Mouse (Mus musculus) limb, embryonic 11.5 days (tissue): Measurements from ENCODE around the gene Mc1r. TPM values are rescaled to one million over a fixed set of nuclear protein-coding genes. Genes with fewer than 3 reads are reported as not detected.
"Not testable (repeated sequence)": the region's sequence is repeated elsewhere in the genome, so short reads cannot be mapped to it uniquely, and the experiment has no call there.

Experiments used
- ATAC-seq: fragments of 200-750 bp; cut with Nextera tagmentation; 2 replicates; pipeline ENCODE4 v1.8.0; 2017; ENCODE audit warnings: low read depth; ENCODE audit not compliant: insufficient number of reproducible peaks, low FRiP score, low TSS enrichment
- DNase-seq: peaks from one replicate; pipeline ENCODE4 v3.0.0-alpha.2; 2015; ENCODE audit warnings: low spot score
- H3K27ac ChIP-seq: fragments of 300-500 bp; sonication (generic); replicated peaks from 2 replicates; pipeline ENCODE4 v1.5.1; 2014; ENCODE audit warnings: low read depth, mild to moderate bottlenecking, low read length
- H3K27me3 ChIP-seq: fragments of 300-500 bp; sonication (generic); 2 replicates; pipeline ENCODE4 v1.6.1; 2014; ENCODE audit warnings: mild to moderate bottlenecking, low read length, mixed read lengths; ENCODE audit not compliant: control insufficient read depth, insufficient read depth
- H3K36me3 ChIP-seq: fragments of 300-500 bp; sonication (generic); 2 replicates; pipeline ENCODE4 v1.6.1; 2014; ENCODE audit warnings: mild to moderate bottlenecking, low read length, moderate library complexity, mixed read lengths; ENCODE audit not compliant: control insufficient read depth, insufficient read depth
- H3K4me1 ChIP-seq: fragments of 300-500 bp; sonication (generic); 2 replicates; pipeline ENCODE4 v1.6.1; 2014; ENCODE audit warnings: low read length, mixed read lengths; ENCODE audit not compliant: control insufficient read depth, insufficient read depth
- H3K4me2 ChIP-seq: fragments of 300-500 bp; sonication (generic); 2 replicates; pipeline ENCODE4 v1.6.1; 2014; ENCODE audit warnings: low read depth, mild to moderate bottlenecking, moderate library complexity; ENCODE audit not compliant: severe bottlenecking
- H3K4me3 ChIP-seq: fragments of 300-500 bp; sonication (generic); 2 replicates; pipeline ENCODE4 v1.5.1; 2014; ENCODE audit warnings: low read depth, low read length
- H3K9ac ChIP-seq: fragments of 300-500 bp; sonication (generic); 2 replicates; pipeline ENCODE4 v1.6.1; 2014; ENCODE audit warnings: mild to moderate bottlenecking, low read length
- H3K9me3 ChIP-seq: fragments of 300-500 bp; sonication (generic); 2 replicates; pipeline ENCODE4 v1.6.1; 2016; ENCODE audit warnings: low read length; ENCODE audit not compliant: control insufficient read depth
- WGBS: fragments of 180-500 bp; shearing (Covaris S2); extraction: QIAGEN DNeasy Blood & Tissue Kit; methylation state at CpG from one replicate; pipeline ENCODE4 v1.1.7; 2014; 5-methylcytosine and 5-hydroxymethylcytosine counted together
- polyA plus RNA-seq: library from polyadenylated mRNA; unstranded; fragments of >200 nt; fragmentation: Nextera tagmentation; extraction: Ambion mirVana; gene quantifications from 2 replicates; pipeline ENCODE4 v1.2.1, GENCODE M21; 2014

The Mc1r gene
- polyA plus RNA-seq, 1 experiment from 2014 or later: not detected

DNA sequence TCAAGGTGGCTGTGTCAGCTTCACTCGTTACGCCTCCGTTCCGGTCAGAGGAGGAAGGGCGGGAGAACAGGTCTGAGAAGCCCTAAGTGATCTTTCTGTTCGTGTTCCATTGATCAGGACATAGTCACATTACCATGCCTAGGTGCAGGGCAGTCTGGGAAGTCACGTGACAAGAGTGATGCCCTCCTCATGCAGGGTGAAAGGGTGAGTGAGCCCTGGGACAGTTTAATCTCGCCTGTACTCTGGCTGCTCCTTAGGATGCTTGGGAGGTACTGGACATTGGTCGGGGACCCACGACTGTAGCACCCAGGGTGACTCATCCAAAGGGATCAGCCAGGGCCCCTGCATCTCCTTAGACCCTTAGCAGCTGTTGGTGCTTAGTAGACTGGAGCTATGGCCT lies 39.1 kb downstream of the Mc1r start:
- 84% methylated on average over 10 of the region's 10 CpGs for WGBS
- no peak for ATAC-seq
- Histone ChIP-seq H3K9ac (no peak overlapping the region), H3K9me3 (no peaks in the 10 kb centered on the region), H3K27ac (no peak overlapping the region), H3K36me3 (no peaks in the 10 kb centered on the region), H3K27me3 (no peaks in the 10 kb centered on the region), H3K4me1 (0 out of 2 replicates have a peak, but pooled peaks cover 2% of the 10 kb centered on the region), H3K4me2 (no peak overlapping the region), H3K4me3 (no peak overlapping the region)
- DNase-seq: no peak

DNA sequence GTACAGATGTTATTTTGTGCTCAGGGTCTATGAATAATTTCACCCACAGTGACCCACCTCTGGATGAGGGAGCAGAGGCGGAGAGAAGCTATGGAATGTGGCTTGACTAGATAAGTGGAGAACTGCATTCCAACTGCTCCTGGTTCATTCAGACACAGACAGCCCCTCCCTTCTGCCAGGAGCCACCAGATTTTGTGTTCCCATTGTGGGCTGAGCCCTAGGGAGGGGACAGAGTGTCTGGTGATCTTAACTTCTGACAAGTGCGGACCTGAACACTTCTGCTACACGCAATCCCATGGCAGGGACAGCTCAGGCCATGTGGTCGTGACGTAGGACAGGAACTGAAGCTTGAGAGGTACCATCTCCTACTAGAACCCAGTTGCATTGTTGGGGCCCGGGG lies 39.9 kb downstream of the Mc1r start:
- H3K27me3 ChIP-seq: no peaks in the 10 kb centered on the region
- H3K4me3 ChIP-seq: no peak overlapping the region
- H3K4me1 ChIP-seq: 0 out of 2 replicates have a peak, but pooled peaks cover 2% of the 10 kb centered on the region
- H3K9ac ChIP-seq: no peak overlapping the region
- no peak for ATAC-seq
- H3K36me3 ChIP-seq: no peaks in the 10 kb centered on the region
- WGBS: 86% methylated on average over 6 of the region's 6 CpGs
- H3K9me3 ChIP-seq: no peaks in the 10 kb centered on the region
- no peak for DNase-seq
- H3K4me2 ChIP-seq: no peak overlapping the region
- H3K27ac ChIP-seq: no peak overlapping the region

DNA sequence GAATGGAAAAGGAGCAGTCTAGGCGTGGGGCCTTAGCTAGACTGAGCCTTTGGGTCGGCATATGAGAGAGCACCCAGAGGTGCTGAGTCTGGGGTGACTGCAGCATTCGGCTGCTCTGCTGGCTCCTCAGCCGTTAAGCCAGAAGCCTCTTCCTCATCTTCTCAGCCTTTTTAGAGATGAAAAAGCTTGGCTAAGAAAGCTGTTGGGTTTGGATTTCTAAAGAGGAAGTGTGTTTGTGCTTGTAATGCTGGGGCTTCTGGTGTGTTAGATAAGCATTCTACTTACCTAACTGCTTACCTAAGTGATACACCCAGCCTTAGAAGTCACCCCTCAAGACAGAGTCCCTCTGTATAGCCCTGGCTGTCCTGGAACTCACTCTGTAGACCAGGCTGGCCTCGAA lies 43.9 kb downstream of the Mc1r start:
- Histone ChIP-seq H3K27ac (no peak overlapping the region), H3K27me3 (no peaks in the 10 kb centered on the region), H3K4me1 (no peaks in the 10 kb centered on the region), H3K4me2 (no peak overlapping the region), H3K36me3 (peaks cover 8% of the 10 kb centered on the region), H3K9me3 (no peaks in the 10 kb centered on the region), H3K4me3 (no peak overlapping the region), H3K9ac (no peak overlapping the region)
- DNase-seq: no peak
- ATAC-seq: no peak
- 92% methylated on average over 5 of the region's 5 CpGs for WGBS

DNA sequence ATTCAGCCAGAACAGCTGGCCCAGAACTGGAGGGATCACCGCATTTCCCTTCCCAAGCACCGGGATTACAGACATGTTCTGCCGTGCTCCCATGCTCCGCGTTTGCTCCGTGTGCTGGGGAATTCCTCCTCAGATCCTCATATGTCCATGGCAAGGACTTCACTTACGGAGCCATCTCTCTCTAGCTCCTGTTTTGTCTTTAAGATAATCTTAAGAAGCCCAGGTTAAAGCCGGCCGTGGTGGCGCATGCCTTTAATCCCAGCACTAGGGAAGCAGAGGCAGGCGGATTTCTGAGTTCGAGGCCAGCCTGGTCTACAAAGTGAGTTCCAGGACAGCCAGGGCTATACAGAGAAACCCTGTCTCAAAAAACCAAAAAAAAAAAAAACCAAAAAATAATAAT lies 44.8 kb downstream of the Mc1r start:
- not testable (repeated sequence) for H3K27ac ChIP-seq, H3K27me3 ChIP-seq, DNase-seq, H3K4me2 ChIP-seq, H3K36me3 ChIP-seq, H3K9me3 ChIP-seq, ATAC-seq, H3K4me1 ChIP-seq, H3K4me3 ChIP-seq, H3K9ac ChIP-seq
- WGBS: 94% methylated on average over 12 of the region's 12 CpGs

DNA sequence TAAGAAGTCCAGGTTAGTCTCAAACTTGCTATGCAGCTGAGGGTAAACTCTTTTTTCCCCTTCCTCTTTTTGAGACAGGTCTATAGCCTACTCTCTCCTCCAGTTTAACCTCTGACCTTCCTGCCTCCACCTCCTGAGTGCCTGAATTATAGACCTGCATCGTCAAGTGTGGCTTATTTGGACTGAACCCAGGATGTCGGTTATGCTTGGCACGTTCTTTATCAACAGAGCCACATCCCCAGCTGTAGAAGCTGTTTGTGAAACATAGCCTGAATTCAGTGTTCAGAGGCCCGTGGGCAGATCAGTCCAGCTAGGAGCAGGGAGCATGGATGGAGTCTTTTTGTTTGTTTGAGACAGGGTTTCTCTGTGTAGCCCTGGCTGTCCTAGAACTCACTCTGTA lies 45.2 kb downstream of the Mc1r start:
- DNase-seq (no peak), ATAC-seq (no peak)
- H3K27ac ChIP-seq: no peak overlapping the region
- no peaks in the 10 kb centered on the region for H3K9me3 ChIP-seq
- 85% methylated on average over 4 of the region's 4 CpGs for WGBS
- no peak overlapping the region for H3K9ac ChIP-seq
- H3K4me1 ChIP-seq: no peaks in the 10 kb centered on the region
- no peak overlapping the region for H3K4me3 ChIP-seq
- no peak overlapping the region for H3K4me2 ChIP-seq
- H3K36me3 ChIP-seq: peaks cover 8% of the 10 kb centered on the region
- H3K27me3 ChIP-seq: no peaks in the 10 kb centered on the region

DNA sequence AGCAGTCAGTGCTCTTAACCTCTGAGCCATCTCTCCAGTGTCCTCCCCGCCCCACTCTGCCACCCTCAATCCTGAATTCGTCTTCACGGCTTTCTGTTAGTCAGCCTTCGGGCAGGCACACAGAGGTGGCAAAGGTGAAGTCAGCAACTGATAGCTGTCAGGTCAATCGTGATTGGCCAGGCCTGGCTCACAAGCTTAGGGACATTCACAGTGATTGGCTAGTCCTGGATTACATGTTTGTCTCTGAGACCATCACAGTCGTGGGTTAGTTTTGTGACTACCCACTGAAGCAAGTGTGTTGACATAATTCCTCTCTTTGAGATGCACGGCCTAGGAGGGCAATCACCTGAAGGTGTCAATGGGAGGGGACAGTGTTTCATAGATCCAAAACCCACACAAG lies 46.4 kb downstream of the Mc1r start:
- no peak overlapping the region for H3K27ac ChIP-seq
- H3K4me1 ChIP-seq: no peaks in the 10 kb centered on the region
- H3K9me3 ChIP-seq: no peaks in the 10 kb centered on the region
- H3K27me3 ChIP-seq: no peaks in the 10 kb centered on the region
- no peak for ATAC-seq
- WGBS: 74% methylated on average over 7 of the region's 7 CpGs
- no peak for DNase-seq
- H3K4me2 ChIP-seq: no peak overlapping the region
- H3K9ac ChIP-seq: no peak overlapping the region
- H3K36me3 ChIP-seq: peaks cover 15% of the 10 kb centered on the region
- no peak overlapping the region for H3K4me3 ChIP-seq

DNA sequence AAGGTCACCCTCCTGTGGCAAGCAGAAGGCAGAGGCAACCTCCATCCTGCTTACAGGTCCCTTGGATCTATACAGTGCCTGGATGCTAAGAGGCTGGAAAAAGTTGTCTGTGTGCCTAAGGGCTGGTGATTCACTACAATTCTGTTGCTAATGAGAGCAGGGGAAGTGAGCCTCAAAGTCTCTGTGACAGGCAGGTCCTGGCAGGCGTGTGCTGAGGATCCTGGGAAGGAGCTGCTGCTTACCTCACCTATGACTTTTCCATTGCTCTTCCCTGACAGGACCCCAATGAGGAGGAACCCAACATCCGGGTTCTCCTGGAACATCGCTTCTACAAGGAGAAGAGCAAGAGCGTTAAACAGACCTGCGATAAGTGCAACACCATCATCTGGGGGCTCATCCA lies 47.0 kb downstream of the Mc1r start:
- DNase-seq (no peak), ATAC-seq (no peak)
- Histone ChIP-seq H3K4me1 (no peaks in the 10 kb centered on the region), H3K4me3 (no peak overlapping the region), H3K9me3 (no peaks in the 10 kb centered on the region), H3K27me3 (no peaks in the 10 kb centered on the region), H3K36me3 (peaks cover 17% of the 10 kb centered on the region), H3K4me2 (no peak overlapping the region), H3K27ac (no peak overlapping the region), H3K9ac (no peak overlapping the region)
- 73% methylated on average over 5 of the region's 5 CpGs for WGBS

DNA sequence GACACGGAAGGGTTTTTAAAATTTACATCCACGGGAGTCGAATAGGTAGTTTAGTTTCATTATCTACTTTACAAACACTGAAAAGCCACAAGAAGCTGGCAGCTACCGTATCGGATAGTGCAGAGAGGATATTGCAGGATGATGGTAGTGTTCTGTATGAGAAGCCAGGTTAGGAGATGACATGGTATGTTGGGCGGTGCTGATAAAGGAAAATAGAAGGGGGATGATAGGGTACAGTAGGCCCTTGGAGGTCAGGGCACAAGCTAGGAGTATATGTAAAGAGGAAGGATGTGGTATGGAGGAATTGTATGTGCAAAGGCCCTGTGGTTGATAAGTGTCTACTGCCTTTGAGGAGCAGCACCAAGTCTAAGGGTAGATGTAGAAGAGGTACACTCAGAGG lies 47.7 kb downstream of the Mc1r start:
- Histone ChIP-seq H3K27me3 (no peaks in the 10 kb centered on the region), H3K9me3 (no peaks in the 10 kb centered on the region), H3K27ac (no peak overlapping the region), H3K9ac (no peak overlapping the region), H3K4me3 (no peak overlapping the region), H3K4me2 (no peak overlapping the region), H3K4me1 (no peaks in the 10 kb centered on the region), H3K36me3 (peaks cover 17% of the 10 kb centered on the region)
- no peak for ATAC-seq
- WGBS: 93% methylated on average over 6 of the region's 6 CpGs
- DNase-seq: no peak
